Mouse (Mus musculus): ENCODE measurements around the gene Wfdc15a.

- TF ChIP-seq CTCF (IDR thresholded peaks at IDR 0.05; ENCODE audit: insufficient read depth, low read depth, low read length) (no peak), POLR2A (IDR thresholded peaks at IDR 0.05; ENCODE audit: insufficient read depth, low read depth, low read length) (no peak)
Measured at GRCm38 (mm10) chr2:164192279-164192678, 7.7 kb downstream of the Wfdc15a start.

Measured in olfactory bulb, adult 2 months (tissue).